Mouse (Mus musculus) kidney, adult 2 months (tissue): ENCODE data around the gene Tcp11l1.

Source experiments
- CTCF ChIP-seq: fragments of 200-500 bp; conservative IDR thresholded peaks from 2 replicates; pipeline ENCODE4 v1.5.1; 2011; ENCODE audit warnings: low read depth, mild to moderate bottlenecking, control low read depth, low read length, moderate library complexity, mixed read lengths; ENCODE audit not compliant: insufficient read depth, insufficient read length
- POLR2A ChIP-seq: fragments of 200-500 bp; IDR thresholded peaks from one replicate; pipeline ENCODE4 v1.6.1; 2011; ENCODE audit warnings: low read depth, low read length, control low read depth

- TF ChIP-seq CTCF: no peak
- no peak for TF ChIP-seq POLR2A
These were observed 5.9 kb upstream of the Tcp11l1 start for GRCm38 (mm10) chr2:104717827-104718226.
